Mouse (Mus musculus) stomach, embryonic 14.5 days (tissue): ENCODE measurements around the gene Lkaaear1. TPM values are rescaled to one million over a fixed set of nuclear protein-coding genes. Genes with fewer than 3 reads are reported as not detected.

Source experiments
- ATAC-seq: fragments of 200-750 bp; cut with Nextera tagmentation; 2 replicates; pipeline ENCODE4 v1.8.0; 2017; ENCODE audit warnings: low read depth, moderate TSS enrichment; ENCODE audit not compliant: insufficient number of reproducible peaks, insufficient read depth, low FRiP score
- H3K27ac ChIP-seq: fragments of 300-500 bp; sonication (generic); 2 replicates; pipeline ENCODE4 v1.5.1; 2014; ENCODE audit warnings: mild to moderate bottlenecking, low read length, moderate library complexity, mixed read lengths
- H3K27me3 ChIP-seq: fragments of 300-500 bp; sonication (generic); 2 replicates; pipeline ENCODE4 v1.6.1; 2014; ENCODE audit warnings: low read length, control low read depth, mixed read lengths; ENCODE audit not compliant: control insufficient read depth, insufficient read depth
- H3K36me3 ChIP-seq: fragments of 300-500 bp; sonication (generic); 2 replicates; pipeline ENCODE4 v1.6.1; 2014; ENCODE audit warnings: mild to moderate bottlenecking, control low read depth, low read length, moderate library complexity, mixed read lengths; ENCODE audit not compliant: control insufficient read depth, insufficient read depth
- H3K4me1 ChIP-seq: fragments of 300-500 bp; sonication (generic); 2 replicates; pipeline ENCODE4 v1.6.1; 2014; ENCODE audit warnings: low read length, control low read depth, mixed read lengths; ENCODE audit not compliant: control insufficient read depth, insufficient read depth
- H3K4me2 ChIP-seq: fragments of 300-500 bp; sonication (generic); replicated peaks from 2 replicates; pipeline ENCODE4 v1.6.1; 2014; ENCODE audit warnings: low read depth, low read length, control low read depth
- H3K4me3 ChIP-seq: fragments of 300-500 bp; sonication (generic); 2 replicates; pipeline ENCODE4 v1.5.1; 2014; ENCODE audit warnings: low read depth, low read length, control low read depth
- H3K9ac ChIP-seq: fragments of 300-500 bp; sonication (generic); replicated peaks from 2 replicates; pipeline ENCODE4 v1.6.1; 2014; ENCODE audit warnings: low read depth, mild to moderate bottlenecking, control low read depth, low read length, moderate library complexity, mixed read lengths
- H3K9me3 ChIP-seq: fragments of 300-500 bp; sonication (generic); 2 replicates; pipeline ENCODE4 v1.6.1; 2016; ENCODE audit warnings: low read depth, low read length, control low read depth; ENCODE audit not compliant: control insufficient read depth
- WGBS: fragments of 180-500 bp; shearing (Covaris S2); extraction: QIAGEN DNeasy Blood & Tissue Kit; methylation state at CpG from one replicate; pipeline ENCODE4 v1.1.7; 2014; 5-methylcytosine and 5-hydroxymethylcytosine counted together
- polyA plus RNA-seq: library from polyadenylated mRNA; unstranded; fragments of >200 nt; fragmentation: Nextera tagmentation; extraction: Ambion mirVana; gene quantifications from 2 replicates; pipeline ENCODE4 v1.2.1, GENCODE M21; 2014

Gene Lkaaear1
- polyA plus RNA-seq, 1 experiment from 2014 or later = not detected

GRCm38 (mm10) chr2:181658528-181658927 is 39.7 kb downstream of the Lkaaear1 start:
- 84% methylated on average over 7 of the region's 7 CpGs for WGBS
- peaks cover 16% of the 10 kb centered on the region for H3K36me3 ChIP-seq
- 0 out of 2 replicates have a peak, but pooled peaks cover 5% of the 10 kb centered on the region for H3K4me1 ChIP-seq

DNA sequence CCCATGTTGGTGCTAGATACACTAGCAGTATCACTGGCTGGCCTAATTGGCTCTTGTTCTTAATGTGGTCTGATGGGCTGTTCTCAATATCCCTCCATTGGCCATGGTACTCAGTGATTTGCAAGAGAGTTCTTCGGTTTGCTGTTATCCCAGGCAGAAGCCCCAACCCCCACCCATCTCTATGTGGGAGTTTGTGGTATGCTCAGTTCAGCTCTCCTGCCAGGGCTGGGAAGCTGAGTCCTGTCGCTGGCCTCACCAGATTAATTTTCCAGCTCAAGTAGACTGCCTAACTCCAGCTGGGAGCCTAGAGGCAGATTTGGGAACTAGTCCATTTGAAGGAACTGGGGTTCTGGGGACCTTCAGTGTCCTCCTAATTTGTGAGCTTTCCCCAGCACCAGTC is 40.8 kb downstream of the Lkaaear1 start:
- WGBS = 68% methylated on average over 2 of the region's 2 CpGs
- Histone ChIP-seq H3K4me3 (no peak overlapping the region), H3K9me3 (no peaks in the 10 kb centered on the region), H3K4me2 (no peak overlapping the region), H3K27ac (no peak overlapping the region), H3K9ac (no peak overlapping the region), H3K36me3 (peaks cover 26% of the 10 kb centered on the region), H3K27me3 (no peaks in the 10 kb centered on the region), H3K4me1 (0 out of 2 replicates have a peak, but pooled peaks cover 5% of the 10 kb centered on the region)
- no peak for ATAC-seq

More at GRCm38 (mm10) chr2:181658528-181658927, 39.7 kb downstream of the Lkaaear1 start:
- H3K27ac ChIP-seq = no peak overlapping the region
- H3K4me3 ChIP-seq = no peak overlapping the region
- no peaks in the 10 kb centered on the region for H3K9me3 ChIP-seq
- H3K27me3 ChIP-seq = no peaks in the 10 kb centered on the region
- no peak for ATAC-seq
- H3K4me2 ChIP-seq = no peak overlapping the region
- H3K9ac ChIP-seq = no peak overlapping the region

DNA sequence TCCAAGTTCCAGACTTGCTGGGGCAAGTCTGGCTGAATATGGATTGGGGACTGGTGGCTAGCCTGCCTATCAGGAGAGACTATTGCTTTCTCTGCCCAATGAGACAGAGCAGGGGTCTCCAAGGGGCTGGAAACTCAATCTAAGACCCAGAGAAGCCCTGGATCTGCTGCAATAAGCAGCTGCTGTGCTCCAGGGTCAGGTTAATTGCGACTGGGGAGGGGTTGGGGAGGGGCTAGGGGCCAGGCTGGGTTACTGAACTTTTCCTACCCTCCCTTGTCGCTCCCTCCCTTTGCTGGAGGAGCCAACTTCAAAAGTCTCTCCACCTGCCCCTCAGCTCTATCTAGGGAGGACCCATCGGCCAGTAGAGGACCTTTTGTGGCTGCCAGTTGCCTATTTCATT is 41.5 kb downstream of the Lkaaear1 start, which contains the start of gene Gm29797:
Gene Gm29797, plus strand, starts transcription at position 301 of the 400 bp plus-strand sequence.
- Histone ChIP-seq H3K9me3 (no peaks in the 10 kb centered on the region), H3K4me1 (0 out of 2 replicates have a peak, but pooled peaks cover 5% of the 10 kb centered on the region), H3K4me2 (no peak within 1 kb of the TSS), H3K36me3 (peaks cover 31% of the 10 kb centered on the region), H3K9ac (no peak within 1 kb of the TSS), H3K27me3 (no peaks in the 10 kb centered on the region), H3K27ac (no peak within 1 kb of the TSS), H3K4me3 (no peak within 1 kb of the TSS)
- 61% methylated on average over 3 of the region's 3 CpGs for WGBS
- no peak for ATAC-seq

- WGBS = 92% methylated on average over 1 of the region's 1 CpGs
- no peak for ATAC-seq
- Histone ChIP-seq H3K27ac (no peak overlapping the region), H3K4me1 (no peaks in the 10 kb centered on the region), H3K36me3 (peaks cover 56% of the 10 kb centered on the region), H3K9ac (no peak overlapping the region), H3K4me3 (no peak overlapping the region), H3K27me3 (no peaks in the 10 kb centered on the region), H3K9me3 (no peaks in the 10 kb centered on the region), H3K4me2 (no peak overlapping the region)
Observed at GRCm38 (mm10) chr2:181653523-181653922, 44.7 kb downstream of the Lkaaear1 start.

GRCm38 (mm10) chr2:181653065-181653464 is 45.2 kb downstream of the Lkaaear1 start:
- H3K9me3 ChIP-seq = no peaks in the 10 kb centered on the region
- no peak overlapping the region for H3K4me2 ChIP-seq
- no peak overlapping the region for H3K9ac ChIP-seq
- H3K36me3 ChIP-seq = peaks cover 60% of the 10 kb centered on the region
- no peak overlapping the region for H3K4me3 ChIP-seq
- no peaks in the 10 kb centered on the region for H3K4me1 ChIP-seq
- no peak for ATAC-seq
- no peak overlapping the region for H3K27ac ChIP-seq
- no peaks in the 10 kb centered on the region for H3K27me3 ChIP-seq

GRCm38 (mm10) chr2:181648926-181649325 is 49.3 kb downstream of the Lkaaear1 start:
- H3K36me3 ChIP-seq = peaks cover 71% of the 10 kb centered on the region
- H3K27ac ChIP-seq = no peak overlapping the region
- 89% methylated on average over 10 of the region's 10 CpGs for WGBS
- no peak for ATAC-seq
- H3K4me3 ChIP-seq = no peak overlapping the region
- H3K4me2 ChIP-seq = no peak overlapping the region
- no peak overlapping the region for H3K9ac ChIP-seq
- no peaks in the 10 kb centered on the region for H3K9me3 ChIP-seq
- H3K4me1 ChIP-seq = no peaks in the 10 kb centered on the region
- H3K27me3 ChIP-seq = no peaks in the 10 kb centered on the region

Other genes with a start within 250 kb of the Lkaaear1 start
- gene Zbtb46, start 239.0 kb downstream of the Lkaaear1 start, polyA plus RNA-seq = 9.1 and 9.5 TPM in 2 replicates
- 0.27 and 0.38 TPM in 2 replicates for gene Abhd16b, start 205.2 kb downstream of the Lkaaear1 start, polyA plus RNA-seq
- gene Tpd52l2, start 201.3 kb downstream of the Lkaaear1 start, polyA plus RNA-seq = 175 and 178 TPM in 2 replicates
- 78.8 and 83.1 TPM in 2 replicates for gene Dnajc5, start 178.0 kb downstream of the Lkaaear1 start, polyA plus RNA-seq
- 56.3 and 56.8 TPM in 2 replicates for gene Uckl1, start 113.5 kb downstream of the Lkaaear1 start, polyA plus RNA-seq
- 57.9 and 60.2 TPM in 2 replicates for gene Prpf6, start 106.6 kb downstream of the Lkaaear1 start, polyA plus RNA-seq
- 50.6 and 51.6 TPM in 2 replicates for gene Zfp512b, start 105.6 kb downstream of the Lkaaear1 start, polyA plus RNA-seq
- 33.1 and 35.0 TPM in 2 replicates for gene Samd10, start 99.2 kb downstream of the Lkaaear1 start, polyA plus RNA-seq
- gene Gm29797, start 41.4 kb downstream of the Lkaaear1 start, polyA plus RNA-seq = not detected in 2 replicates
- 25.9 and 28.4 TPM in 2 replicates for gene Sox18, start 26.8 kb downstream of the Lkaaear1 start, polyA plus RNA-seq
- gene Tcea2, start 18.1 kb downstream of the Lkaaear1 start, polyA plus RNA-seq = 35.3 and 36.7 TPM in 2 replicates
- 78.8 and 88.8 TPM in 2 replicates for gene Rgs19, start 4.5 kb downstream of the Lkaaear1 start, polyA plus RNA-seq
- 3.0 and 3.2 TPM in 2 replicates for gene Oprl1, start 16.6 kb upstream of the Lkaaear1 start, polyA plus RNA-seq
- 3.0 and 3.5 TPM in 2 replicates for gene Myt1, start 64.9 kb upstream of the Lkaaear1 start, polyA plus RNA-seq
- 25.4 and 30.5 TPM in 2 replicates for gene Pcmtd2, start 139.4 kb upstream of the Lkaaear1 start, polyA plus RNA-seq
- gene Polr3k, start 165.9 kb upstream of the Lkaaear1 start, polyA plus RNA-seq = 93.2 and 96.0 TPM in 2 replicates